Mouse (Mus musculus) kidney, postnatal 0 days (tissue): ENCODE results near the gene Gm9887. TPM values are rescaled to one million over a fixed set of nuclear protein-coding genes. Genes with fewer than 3 reads are reported as not detected.
"Not testable (repeated sequence)": the region's sequence is repeated elsewhere in the genome, so short reads cannot be mapped to it uniquely, and the experiment has no call there.

Source experiments
- ATAC-seq: fragments of 200-750 bp; cut with Nextera tagmentation; replicated peaks from 2 replicates; pipeline ENCODE4 v1.8.0; 2017; ENCODE audit warnings: low read depth, moderate number of reproducible peaks, moderate TSS enrichment, moderate library complexity; ENCODE audit not compliant: low FRiP score
- DNase-seq: peaks from one replicate; pipeline ENCODE4 v3.0.0-alpha.2; 2016; ENCODE audit warnings: low spot score
- H3K27ac ChIP-seq: fragments of 300-500 bp; sonication (generic); 2 replicates; pipeline ENCODE4 v1.5.1; 2014; ENCODE audit warnings: mild to moderate bottlenecking
- H3K27me3 ChIP-seq: fragments of 300-500 bp; sonication (generic); 2 replicates; pipeline ENCODE4 v1.6.1; 2014; ENCODE audit warnings: low read length, mixed read lengths; ENCODE audit not compliant: insufficient read depth
- H3K36me3 ChIP-seq: fragments of 300-500 bp; sonication (generic); 2 replicates; pipeline ENCODE4 v1.6.1; 2014; ENCODE audit warnings: low read length, mixed read lengths; ENCODE audit not compliant: insufficient read depth
- H3K4me1 ChIP-seq: fragments of 300-500 bp; sonication (generic); replicated peaks from 2 replicates; pipeline ENCODE4 v1.6.1; 2014; ENCODE audit warnings: antibody characterized with exemption, low read length, mixed read lengths; ENCODE audit not compliant: insufficient read depth
- H3K4me2 ChIP-seq: fragments of 300-500 bp; sonication (generic); 2 replicates; pipeline ENCODE4 v1.6.1; 2014; ENCODE audit warnings: mild to moderate bottlenecking, low read length, moderate library complexity, mixed read lengths
- H3K4me3 ChIP-seq: fragments of 300-500 bp; sonication (generic); replicated peaks from 2 replicates; pipeline ENCODE4 v1.5.1; 2014; ENCODE audit warnings: low read depth, low read length
- H3K9ac ChIP-seq: fragments of 300-500 bp; sonication (generic); 2 replicates; pipeline ENCODE4 v1.6.1; 2014; ENCODE audit warnings: low read depth, low read length
- H3K9me3 ChIP-seq: fragments of 300-500 bp; sonication (generic); replicated peaks from 2 replicates; pipeline ENCODE4 v1.6.1; 2016; ENCODE audit warnings: low read length, inconsistent platforms, mixed read lengths
- CTCF ChIP-seq: IDR thresholded peaks from 2 replicates; pipeline ENCODE4 v1.5.1; 2016; ENCODE audit warnings: antibody characterized with exemption, low read depth, mild to moderate bottlenecking, moderate library complexity
- WGBS: fragments of 180-500 bp; shearing (Covaris S2); extraction: QIAGEN DNeasy Blood & Tissue Kit; methylation state at CpG from one replicate; pipeline ENCODE4 v1.1.7; 2014; 5-methylcytosine and 5-hydroxymethylcytosine counted together
- polyA plus RNA-seq: library from polyadenylated mRNA; unstranded; fragments of >200 nt; fragmentation: Nextera tagmentation; extraction: Ambion mirVana; gene quantifications from 2 replicates; pipeline ENCODE4 v1.2.1, GENCODE M21; 2015

Gene Gm9887
- polyA plus RNA-seq, 1 experiment from 2014 or later, result 1.3 TPM

- WGBS, result 83% methylated on average over 11 of the region's 11 CpGs
- no peak for ATAC-seq
- DNase-seq, result no peak
These were observed 6.5 kb upstream of the Gm9887 start for GRCm38 (mm10) chr12:69378558-69379454.

GRCm38 (mm10) chr12:69377636-69378035, 5.4 kb upstream of the Gm9887 start:
- H3K27me3 ChIP-seq, H3K36me3 ChIP-seq, DNase-seq, H3K4me3 ChIP-seq, H3K4me2 ChIP-seq, ATAC-seq, H3K27ac ChIP-seq, H3K9ac ChIP-seq, H3K9me3 ChIP-seq, H3K4me1 ChIP-seq: not testable (repeated sequence)
- 92% methylated on average over 6 of the region's 6 CpGs for WGBS

More at GRCm38 (mm10) chr12:69378558-69379454, 6.5 kb upstream of the Gm9887 start:
- no peak overlapping the region for H3K9ac ChIP-seq
- H3K27me3 ChIP-seq, result no peaks in the 10 kb centered on the region
- no peak overlapping the region; the same call in 1 of the 2 replicates for H3K27ac ChIP-seq
- H3K4me3 ChIP-seq, result no peak overlapping the region
- H3K4me1 ChIP-seq, result peaks cover 5% of the 10 kb centered on the region; the same call in 1 of the 2 replicates
- no peaks in the 10 kb centered on the region for H3K9me3 ChIP-seq
- no peak for TF ChIP-seq CTCF
- H3K36me3 ChIP-seq, result no peaks in the 10 kb centered on the region
- no peak overlapping the region for H3K4me2 ChIP-seq

GRCm38 (mm10) chr12:69377188-69377587, 4.9 kb upstream of the Gm9887 start:
- H3K9ac ChIP-seq, result no peak overlapping the region
- 74% methylated on average over 1 of the region's 1 CpGs for WGBS
- H3K4me2 ChIP-seq, result no peak overlapping the region
- no peaks in the 10 kb centered on the region for H3K27me3 ChIP-seq
- ATAC-seq, result no peak
- no peak overlapping the region for H3K27ac ChIP-seq
- H3K9me3 ChIP-seq, result no peaks in the 10 kb centered on the region
- no peak overlapping the region for H3K4me3 ChIP-seq
- peaks cover 5% of the 10 kb centered on the region; the same call in 1 of the 2 replicates for H3K4me1 ChIP-seq
- TF ChIP-seq CTCF, result no peak
- DNase-seq, result no peak
- H3K36me3 ChIP-seq, result no peaks in the 10 kb centered on the region

GRCm38 (mm10) chr12:69376132-69376531, 3.9 kb upstream of the Gm9887 start:
- no peaks in the 10 kb centered on the region for H3K9me3 ChIP-seq
- no peak overlapping the region for H3K4me3 ChIP-seq
- peaks cover 5% of the 10 kb centered on the region; the same call in 1 of the 2 replicates for H3K4me1 ChIP-seq
- TF ChIP-seq CTCF, result no peak
- no peak for ATAC-seq
- H3K27me3 ChIP-seq, result no peaks in the 10 kb centered on the region
- DNase-seq, result no peak
- no peaks in the 10 kb centered on the region for H3K36me3 ChIP-seq
- no peak overlapping the region for H3K27ac ChIP-seq
- WGBS, result 81% methylated on average over 2 of the region's 2 CpGs
- 0 out of 2 replicates have a peak overlapping the region, but pooled peaks have one; percentile 11 for H3K4me2 ChIP-seq
- no peak overlapping the region for H3K9ac ChIP-seq

- DNase-seq, result no peak
- peak overlapping the region; percentile 99 for H3K4me3 ChIP-seq
- no peaks in the 10 kb centered on the region for H3K9me3 ChIP-seq
- H3K4me1 ChIP-seq, result peaks cover 5% of the 10 kb centered on the region; the same call in 1 of the 2 replicates
- no peak for ATAC-seq
- no peaks in the 10 kb centered on the region for H3K36me3 ChIP-seq
- H3K9ac ChIP-seq, result peak overlapping the region; percentile 98
- 26% methylated on average over 11 of the region's 11 CpGs for whole genome bisulfite sequencing
- peak overlapping the region; percentile 82 for H3K4me2 ChIP-seq
- no peak overlapping the region for H3K27ac ChIP-seq
- TF ChIP-seq CTCF, result no peak
- no peaks in the 10 kb centered on the region for H3K27me3 ChIP-seq
These were observed 1.9 kb upstream of the Gm9887 start for GRCm38 (mm10) chr12:69373850-69374766.
